In genomic region chr2:155929531-155930442, GRCm38 (mm10) we compare ENCODE assay signal across 7 mouse cellular contexts. TPM values are rescaled to one million over a fixed set of nuclear protein-coding genes. Genes with fewer than 3 reads are reported as not detected.
DNase-seq lines count a peak whose midpoint lies in the region; ATAC-seq lines count a peak whose summit lies in the region.

TSS of gene Uqcc1 (minus strand) at chr2:155930310.

- H3K27me3 ChIP-seq in intestine, embryonic 16.5 days (replicated peaks; ENCODE audit: control insufficient read depth, insufficient read depth, low read length) = no peaks in the 10 kb centered on the region
- H3K27me3 ChIP-seq in midbrain, embryonic 11.5 days (ENCODE audit: control insufficient read depth, insufficient read depth, low read length) = no peaks in the 10 kb centered on the region

- H3K36me3 ChIP-seq in intestine, embryonic 16.5 days (ENCODE audit: control insufficient read depth, insufficient read depth, low read length) = no peaks in the 10 kb centered on the region
- no peaks in the 10 kb centered on the region for H3K36me3 ChIP-seq in midbrain, embryonic 11.5 days (ENCODE audit: control insufficient read depth, insufficient read depth, low read length)

- no peaks in the 10 kb centered on the region for H3K9me3 ChIP-seq in intestine, embryonic 16.5 days (ENCODE audit: control insufficient read depth, low read length)
- H3K9me3 ChIP-seq in midbrain, embryonic 11.5 days (ENCODE audit: control insufficient read depth, low read length) = no peaks in the 10 kb centered on the region

- H3K27ac ChIP-seq in intestine, embryonic 16.5 days (ENCODE audit: low read length) = peak within 1 kb of the TSS; percentile 92
- H3K27ac ChIP-seq in midbrain, embryonic 11.5 days (ENCODE audit: low read depth, low read length) = peak within 1 kb of the TSS; percentile 74

- peak within 1 kb of the TSS; percentile 61 for H3K4me3 ChIP-seq in intestine, embryonic 16.5 days (ENCODE audit: low read length)
- peak within 1 kb of the TSS; percentile 53 for H3K4me3 ChIP-seq in midbrain, embryonic 11.5 days (ENCODE audit: low read depth, low read length)

- peaks cover 13% of the 10 kb centered on the region for H3K4me1 ChIP-seq in intestine, embryonic 16.5 days (ENCODE audit: control insufficient read depth, insufficient read depth, low read length)
- H3K4me1 ChIP-seq in midbrain, embryonic 11.5 days (ENCODE audit: control insufficient read depth, insufficient read depth, low read length) = peaks cover 12% of the 10 kb centered on the region

- H3K9ac ChIP-seq in intestine, embryonic 16.5 days (ENCODE audit: low read depth, low read length) = peak within 1 kb of the TSS; percentile 70
- H3K9ac ChIP-seq in midbrain, embryonic 11.5 days (ENCODE audit: low read length) = peak within 1 kb of the TSS; percentile 68

- peak within 1 kb of the TSS; percentile 64 for H3K4me2 ChIP-seq in intestine, embryonic 16.5 days (ENCODE audit: low read depth, low read length)
- peak within 1 kb of the TSS; percentile 67 for H3K4me2 ChIP-seq in midbrain, embryonic 11.5 days

- ATAC-seq in intestine, embryonic 16.5 days = peak; percentile 99
- peak; percentile 95 for ATAC-seq in midbrain, embryonic 11.5 days (ENCODE audit: low FRiP score)

- intact Hi-C loops in left cerebral cortex, postnatal 36 days (cut with DNase I) = no loop called here

- WGBS in intestine, embryonic 16.5 days = under 1% methylated on average over 38 of the region's 38 CpGs
- WGBS in midbrain, embryonic 11.5 days = 1% methylated on average over 38 of the region's 38 CpGs

- DNase-seq in adrenal gland, adult 2 months = peak; percentile 95
- peak; percentile 83 for DNase-seq in embryo, embryonic 11.5 days (ENCODE audit: low read depth, low spot score)
- peak; percentile 83 to 92 for DNase-seq in gastrocnemius, postnatal 4 days (ENCODE audit: low spot score in 2 of 2)
- DNase-seq in left cerebral cortex, postnatal 36 days (ENCODE audit: low spot score in 2 of 2) = peak; percentile 94
- DNase-seq in midbrain, embryonic 11.5 days (ENCODE audit: low spot score, missing footprints) = peak; percentile 99
- peak; percentile 86 for DNase-seq in skeletal muscle tissue, adult 2 months (ENCODE audit: low read depth, low spot score)

RNA-seq across cellular contexts. Expression of gene Uqcc1, which starts in this region (rescaled TPM):
- total RNA-seq in adrenal gland, adult 2 months (2021) = 100 to 1,000 TPM; 103 to 138 TPM
- 20.3 and 25.0 TPM in 2 replicates for polyA plus RNA-seq in adrenal gland, adult 2 months (2012; rRNA removed)
- total RNA-seq in gastrocnemius, postnatal 4 days (2021) = 10 to 100 TPM; 75.1 to 80.2 TPM
- 84.5 and 92.8 TPM in 2 replicates for polyA plus RNA-seq in intestine, embryonic 16.5 days (2015; fragmentation: Nextera tagmentation; extraction: Ambion mirVana)
- 10 to 100 TPM; 66.0 to 70.6 TPM for total RNA-seq in left cerebral cortex, postnatal 36 days (2021)
- 77.3 and 88.8 TPM in 2 replicates for polyA plus RNA-seq in midbrain, embryonic 11.5 days (2014; fragmentation: Nextera tagmentation; extraction: Ambion mirVana)

Comparison
In these comparisons a context has a peak if more than half of its experiments do, and no peak if none do; other contexts are left out.
1. Peak in every context shown above with its lines: DNase-seq, ATAC-seq, H3K4me3 ChIP-seq and H3K27ac ChIP-seq.